Mouse (Mus musculus) neural tube, embryonic 14.5 days (tissue): Measurements from ENCODE around the gene Tmem192. TPM values are rescaled to one million over a fixed set of nuclear protein-coding genes. Genes with fewer than 3 reads are reported as not detected.
"Not testable (repeated sequence)": the region's sequence is repeated elsewhere in the genome, so short reads cannot be mapped to it uniquely, and the experiment has no call there.

Experiments
- ATAC-seq: fragments of 200-750 bp; cut with Nextera tagmentation; 2 replicates; pipeline ENCODE4 v1.8.0; 2017; ENCODE audit warnings: low read depth, mild to moderate bottlenecking, moderate TSS enrichment, moderate library complexity
- H3K27ac ChIP-seq: fragments of 300-500 bp; sonication (generic); 2 replicates; pipeline ENCODE4 v1.5.1; 2014; ENCODE audit warnings: low read depth, mild to moderate bottlenecking, control low read depth, low read length, moderate library complexity, mixed read lengths
- H3K27me3 ChIP-seq: fragments of 300-500 bp; sonication (generic); 2 replicates; pipeline ENCODE4 v1.6.1; 2014; ENCODE audit warnings: low read length; ENCODE audit not compliant: control insufficient read depth, insufficient read depth
- H3K36me3 ChIP-seq: fragments of 300-500 bp; sonication (generic); 2 replicates; pipeline ENCODE4 v1.6.1; 2014; ENCODE audit warnings: low read length, mixed read lengths; ENCODE audit not compliant: control insufficient read depth, insufficient read depth
- H3K4me1 ChIP-seq: fragments of 300-500 bp; sonication (generic); 2 replicates; pipeline ENCODE4 v1.6.1; 2014; ENCODE audit warnings: low read length; ENCODE audit not compliant: control insufficient read depth, insufficient read depth
- H3K4me2 ChIP-seq: fragments of 300-500 bp; sonication (generic); 2 replicates; pipeline ENCODE4 v1.6.1; 2014; ENCODE audit warnings: mild to moderate bottlenecking, low read depth, low read length, control low read depth
- H3K4me3 ChIP-seq: fragments of 300-500 bp; sonication (generic); 2 replicates; pipeline ENCODE4 v1.5.1; 2014; ENCODE audit warnings: low read depth, low read length, control low read depth, mixed read lengths
- H3K9ac ChIP-seq: fragments of 300-500 bp; sonication (generic); replicated peaks from 2 replicates; pipeline ENCODE4 v1.6.1; 2014; ENCODE audit warnings: low read depth, mild to moderate bottlenecking, control low read depth, low read length, mixed read lengths
- H3K9me3 ChIP-seq: fragments of 300-500 bp; sonication (generic); 2 replicates; pipeline ENCODE4 v1.6.1; 2016; ENCODE audit warnings: low read length; ENCODE audit not compliant: control insufficient read depth
- WGBS: fragments of 180-500 bp; shearing (Covaris S2); extraction: QIAGEN DNeasy Blood & Tissue Kit; methylation state at CpG from one replicate; pipeline ENCODE4 v1.1.7; 2014; 5-methylcytosine and 5-hydroxymethylcytosine counted together
- polyA plus RNA-seq: library from polyadenylated mRNA; unstranded; fragments of >200 nt; fragmentation: Nextera tagmentation; extraction: Ambion mirVana; gene quantifications from 2 replicates; pipeline ENCODE4 v1.2.1, GENCODE M21; 2014

Gene Tmem192
- polyA plus RNA-seq, 1 experiment from 2014 or later = 42.7 TPM

DNA sequence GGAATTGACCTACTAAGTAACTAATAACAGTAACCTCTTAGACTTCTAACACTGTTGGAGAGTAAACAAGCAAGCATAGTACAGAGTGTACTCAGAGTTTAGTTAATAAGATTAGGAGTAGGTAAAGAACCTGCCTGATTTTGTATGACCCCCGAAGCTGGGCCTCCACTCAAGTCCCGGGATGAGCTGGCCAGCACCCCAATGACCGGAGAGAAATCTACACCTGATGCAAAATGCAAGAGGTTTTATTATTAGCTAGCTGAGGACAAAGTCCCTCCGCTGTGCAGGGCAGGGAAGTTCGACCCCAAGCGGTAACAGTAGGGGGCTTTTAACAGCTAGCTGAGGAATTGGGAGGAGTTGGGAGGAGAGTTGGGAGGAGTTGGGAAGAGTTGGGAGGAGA, 60.6 kb downstream of the Tmem192 start:
- 80% methylated on average over 6 of the region's 6 CpGs for WGBS

DNA sequence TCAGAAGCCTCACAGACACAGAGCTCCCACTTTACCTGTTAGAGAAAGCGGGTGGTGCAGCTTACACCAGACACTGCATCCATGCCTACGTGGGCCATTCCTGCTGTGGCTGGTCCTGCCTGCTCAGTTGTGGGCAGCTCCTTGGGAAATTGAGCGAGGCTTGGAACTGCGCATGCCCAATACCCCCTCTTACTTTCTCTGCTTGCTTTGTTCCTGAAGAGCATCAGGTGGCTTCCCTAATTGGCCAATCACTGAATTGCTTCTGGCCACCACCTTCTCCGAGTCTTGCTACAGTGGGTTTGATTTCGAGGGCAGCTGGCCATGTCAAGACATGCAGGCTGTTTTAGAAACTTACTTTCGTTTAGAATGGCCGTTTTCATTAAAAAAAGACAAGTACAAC, 71.4 kb downstream of the Tmem192 start, which contains the start of the genes Trim61 and Trim60:
Gene Trim61, minus strand, starts transcription at position 101 of the 400 bp plus-strand sequence.
Gene Trim60, minus strand, starts transcription at position 162 of the 400 bp plus-strand sequence.
- H3K27me3 ChIP-seq = no peaks in the 10 kb centered on the region
- no peaks in the 10 kb centered on the region for H3K4me1 ChIP-seq
- H3K9me3 ChIP-seq = no peaks in the 10 kb centered on the region
- no peak within 1 kb of the TSS for H3K4me2 ChIP-seq
- H3K27ac ChIP-seq = no peak within 1 kb of the TSS
- H3K36me3 ChIP-seq = no peaks in the 10 kb centered on the region
- no peak within 1 kb of the TSS for H3K9ac ChIP-seq
- 89% methylated on average over 8 of the region's 8 CpGs for WGBS
- ATAC-seq = no peak
- H3K4me3 ChIP-seq = no peak within 1 kb of the TSS

More for the DNA sequence above, 60.6 kb downstream of the Tmem192 start:
- not testable (repeated sequence) for H3K27ac ChIP-seq, ATAC-seq, H3K4me1 ChIP-seq, H3K36me3 ChIP-seq, H3K4me2 ChIP-seq, H3K9me3 ChIP-seq, H3K9ac ChIP-seq, H3K4me3 ChIP-seq, H3K27me3 ChIP-seq

Other genes with a start within 250 kb of the Tmem192 start
- gene Msmo1, start 213.4 kb upstream of the Tmem192 start, polyA plus RNA-seq = 169 and 177 TPM in 2 replicates
- 32.2 and 37.5 TPM in 2 replicates for gene Klhl2, start 97.2 kb upstream of the Tmem192 start, polyA plus RNA-seq
- 0.05 and 0.08 TPM in 2 replicates for gene Trim75, start 40.6 kb downstream of the Tmem192 start, polyA plus RNA-seq
- 0.13 TPM in 1 of 2 replicates, not detected in the other for gene Trim61, start 71.3 kb downstream of the Tmem192 start, polyA plus RNA-seq
- not detected in 2 replicates for gene Trim60, start 71.4 kb downstream of the Tmem192 start, polyA plus RNA-seq
- 2.4 and 3.3 TPM in 2 replicates for gene Apela, start 90.2 kb downstream of the Tmem192 start, polyA plus RNA-seq
- not detected in 2 replicates for gene Gm10663, start 127.8 kb downstream of the Tmem192 start, polyA plus RNA-seq
- not detected in 2 replicates for gene BC030870, start 182.4 kb downstream of the Tmem192 start, polyA plus RNA-seq